Mouse (Mus musculus): ENCODE data around the gene Rab15. TPM values are rescaled to one million over a fixed set of nuclear protein-coding genes. Genes with fewer than 3 reads are reported as not detected.
A peak's percentile ranks its signal among the peaks of the same experiment; 100 is the strongest.

Gene Rab15
- polyA plus RNA-seq, 1 experiment from 2014 or later, result 7.5 TPM

DNA sequence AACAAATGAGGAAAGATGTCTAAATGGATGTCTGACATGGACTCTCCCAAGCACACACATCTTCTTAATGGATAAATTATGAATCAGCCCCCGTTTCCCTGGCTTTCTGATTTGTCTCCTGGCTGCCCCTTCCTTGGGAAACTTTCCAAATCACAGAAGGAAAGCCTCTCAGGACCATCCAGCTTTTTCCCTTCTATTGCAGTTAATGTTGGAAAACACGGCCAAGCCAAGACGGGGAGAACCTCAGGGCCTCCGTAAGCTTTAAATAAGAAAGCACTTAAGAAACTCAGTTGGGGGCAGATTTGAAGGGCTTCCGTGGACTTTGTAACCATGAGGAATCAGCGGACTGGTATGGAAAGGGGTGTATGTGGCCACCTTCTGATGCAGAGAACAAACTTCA, 2.9 kb downstream of the Rab15 start:
- Histone ChIP-seq H3K4me3 (ENCODE audit: low read depth, low read length) (no peak overlapping the region), H3K9ac (ENCODE audit: low read depth, low read length) (no peak overlapping the region), H3K27ac (ENCODE audit: low read depth, low read length) (no peak overlapping the region), H3K4me2 (replicated peaks; ENCODE audit: low read depth) (0 out of 2 replicates have a peak overlapping the region, but pooled peaks have one; percentile 94), H3K27me3 (replicated peaks; ENCODE audit: control insufficient read depth, insufficient read depth, low read length) (peaks cover 10% of the 10 kb centered on the region), H3K9me3 (ENCODE audit: control insufficient read depth) (no peaks in the 10 kb centered on the region), H3K4me1 (replicated peaks; ENCODE audit: control insufficient read depth, insufficient read depth, low read length) (no peaks in the 10 kb centered on the region; the same call in 1 of the 2 replicates), H3K36me3 (ENCODE audit: control insufficient read depth, insufficient read depth) (no peaks in the 10 kb centered on the region)
- no peak for ATAC-seq
- 46% methylated on average over 6 of the region's 6 CpGs for WGBS
- no peak for TF ChIP-seq CTCF (IDR thresholded peaks at IDR 0.05; ENCODE audit: low read depth)

DNA sequence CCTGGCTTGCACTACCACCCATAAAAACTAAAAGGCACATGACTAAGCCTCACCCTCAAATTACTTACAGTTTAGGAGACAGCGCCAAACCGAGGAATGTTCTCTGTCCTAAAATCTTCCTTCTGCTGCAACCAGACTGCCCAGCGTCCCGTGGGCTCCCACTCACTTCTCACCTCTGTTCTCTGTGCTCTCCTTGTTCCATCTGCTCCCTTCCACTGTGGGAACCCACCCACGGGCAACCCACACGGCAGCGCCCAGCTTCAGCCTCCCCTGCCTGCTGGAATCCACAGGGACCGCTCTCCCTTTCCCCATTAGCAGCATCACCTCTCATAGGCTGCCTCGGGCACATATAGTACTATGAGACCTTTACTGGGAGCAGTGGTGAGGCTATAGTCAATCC, 3.8 kb downstream of the Rab15 start:
- Histone ChIP-seq H3K4me2 (replicated peaks; ENCODE audit: low read depth) (no peak overlapping the region), H3K36me3 (ENCODE audit: control insufficient read depth, insufficient read depth) (no peaks in the 10 kb centered on the region), H3K9me3 (ENCODE audit: control insufficient read depth) (no peaks in the 10 kb centered on the region), H3K27ac (ENCODE audit: low read depth, low read length) (no peak overlapping the region), H3K4me1 (replicated peaks; ENCODE audit: control insufficient read depth, insufficient read depth, low read length) (no peaks in the 10 kb centered on the region; the same call in 1 of the 2 replicates), H3K4me3 (ENCODE audit: low read depth, low read length) (no peak overlapping the region), H3K27me3 (replicated peaks; ENCODE audit: control insufficient read depth, insufficient read depth, low read length) (peaks cover 10% of the 10 kb centered on the region), H3K9ac (ENCODE audit: low read depth, low read length) (no peak overlapping the region)
- 76% methylated on average over 9 of the region's 9 CpGs for WGBS
- ATAC-seq, result no peak
- TF ChIP-seq CTCF (IDR thresholded peaks at IDR 0.05; ENCODE audit: low read depth), result no peak

DNA sequence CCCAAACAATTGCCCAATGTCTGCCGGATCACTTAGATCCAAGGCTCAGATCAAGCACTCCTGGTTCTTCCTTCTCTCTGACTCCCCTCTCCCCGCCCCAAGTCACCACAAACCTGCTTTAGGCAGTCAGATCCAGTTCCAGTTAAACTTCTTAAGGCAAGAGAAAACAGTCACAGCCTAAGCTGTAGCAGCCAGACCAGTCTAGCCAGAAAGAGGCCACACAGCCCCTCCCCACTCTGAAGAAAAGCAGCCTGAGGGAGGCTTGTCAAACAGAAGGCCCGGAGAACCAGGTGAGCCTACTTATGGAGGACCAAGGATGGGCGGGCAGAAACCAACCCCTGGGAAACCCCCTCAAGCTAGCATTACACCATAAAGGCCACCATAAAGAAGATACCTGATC, 4.6 kb downstream of the Rab15 start:
- H3K9me3 ChIP-seq (ENCODE audit: control insufficient read depth), result no peaks in the 10 kb centered on the region
- no peak for TF ChIP-seq CTCF (IDR thresholded peaks at IDR 0.05; ENCODE audit: low read depth)
- ATAC-seq, result peak; percentile 46
- H3K27ac ChIP-seq (ENCODE audit: low read depth, low read length), result no peak overlapping the region
- H3K9ac ChIP-seq (ENCODE audit: low read depth, low read length), result no peak overlapping the region
- H3K36me3 ChIP-seq (ENCODE audit: control insufficient read depth, insufficient read depth), result no peaks in the 10 kb centered on the region
- no peak overlapping the region for H3K4me2 ChIP-seq (replicated peaks; ENCODE audit: low read depth)
- H3K4me1 ChIP-seq (replicated peaks; ENCODE audit: control insufficient read depth, insufficient read depth, low read length), result no peaks in the 10 kb centered on the region; the same call in 1 of the 2 replicates
- H3K4me3 ChIP-seq (ENCODE audit: low read depth, low read length), result no peak overlapping the region
- peaks cover 10% of the 10 kb centered on the region; the same call in 1 of the 2 replicates for H3K27me3 ChIP-seq (replicated peaks; ENCODE audit: control insufficient read depth, insufficient read depth, low read length)
- 59% methylated on average over 4 of the region's 4 CpGs for WGBS

DNA sequence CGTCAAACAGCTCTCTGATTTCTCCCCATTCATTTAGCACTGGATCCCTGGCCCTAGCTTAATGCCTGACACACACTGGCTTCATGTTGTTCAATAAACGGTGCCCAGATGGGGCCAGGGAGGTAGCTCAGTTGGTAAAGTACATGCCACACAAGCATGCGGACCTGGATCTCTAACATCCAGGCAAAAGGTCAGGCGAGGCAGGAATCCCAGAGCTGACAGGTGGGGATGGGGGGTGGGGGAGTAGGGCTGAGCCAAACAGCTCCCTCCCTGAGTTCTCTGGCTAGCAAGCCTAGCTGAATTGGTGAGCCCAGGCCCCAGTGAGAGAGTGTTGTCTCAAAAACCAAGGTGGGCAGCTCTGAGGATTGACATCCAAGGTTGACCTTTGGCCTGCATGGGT, 5.5 kb downstream of the Rab15 start:
- H3K27ac ChIP-seq (ENCODE audit: low read depth, low read length), result no peak overlapping the region
- H3K27me3 ChIP-seq (replicated peaks; ENCODE audit: control insufficient read depth, insufficient read depth, low read length), result peaks cover 6% of the 10 kb centered on the region; the same call in 1 of the 2 replicates
- no peaks in the 10 kb centered on the region for H3K9me3 ChIP-seq (ENCODE audit: control insufficient read depth)
- no peaks in the 10 kb centered on the region; the same call in 1 of the 2 replicates for H3K4me1 ChIP-seq (replicated peaks; ENCODE audit: control insufficient read depth, insufficient read depth, low read length)
- WGBS, result 71% methylated on average over 4 of the region's 4 CpGs
- ATAC-seq, result no peak
- H3K36me3 ChIP-seq (ENCODE audit: control insufficient read depth, insufficient read depth), result no peaks in the 10 kb centered on the region
- H3K4me2 ChIP-seq (replicated peaks; ENCODE audit: low read depth), result no peak overlapping the region
- no peak overlapping the region for H3K9ac ChIP-seq (ENCODE audit: low read depth, low read length)
- no peak for TF ChIP-seq CTCF (IDR thresholded peaks at IDR 0.05; ENCODE audit: low read depth)
- H3K4me3 ChIP-seq (ENCODE audit: low read depth, low read length), result no peak overlapping the region

DNA sequence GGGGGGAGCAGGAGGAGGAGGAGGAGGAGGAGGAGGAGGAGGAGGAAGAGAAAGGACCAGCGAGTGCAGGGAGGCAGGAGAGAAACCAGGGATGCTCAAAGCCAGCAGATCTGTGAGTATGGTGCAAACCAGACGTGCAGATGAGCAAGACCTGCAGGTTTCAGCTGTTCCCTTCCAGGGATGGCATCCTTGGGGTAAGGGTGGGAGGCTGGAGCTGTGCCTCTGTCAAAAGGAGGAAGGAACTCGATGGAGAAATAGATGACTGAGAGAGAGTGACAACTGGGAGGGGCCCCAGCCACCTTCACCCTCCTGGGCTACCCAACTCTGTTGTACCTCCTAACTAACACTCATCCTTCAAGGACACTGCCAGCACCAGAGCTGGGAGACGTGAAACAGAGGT, 6.0 kb downstream of the Rab15 start:
- no peak overlapping the region for H3K4me3 ChIP-seq (ENCODE audit: low read depth, low read length)
- no peaks in the 10 kb centered on the region for H3K9me3 ChIP-seq (ENCODE audit: control insufficient read depth)
- ATAC-seq, result no peak
- TF ChIP-seq CTCF (IDR thresholded peaks at IDR 0.05; ENCODE audit: low read depth), result no peak
- H3K27ac ChIP-seq (ENCODE audit: low read depth, low read length), result no peak overlapping the region
- no peaks in the 10 kb centered on the region for H3K36me3 ChIP-seq (ENCODE audit: control insufficient read depth, insufficient read depth)
- 0 out of 2 replicates have a peak, but pooled peaks cover 1% of the 10 kb centered on the region for H3K27me3 ChIP-seq (replicated peaks; ENCODE audit: control insufficient read depth, insufficient read depth, low read length)
- H3K9ac ChIP-seq (ENCODE audit: low read depth, low read length), result no peak overlapping the region
- WGBS, result 55% methylated on average over 4 of the region's 4 CpGs
- H3K4me1 ChIP-seq (replicated peaks; ENCODE audit: control insufficient read depth, insufficient read depth, low read length), result no peaks in the 10 kb centered on the region; the same call in 1 of the 2 replicates
- no peak overlapping the region for H3K4me2 ChIP-seq (replicated peaks; ENCODE audit: low read depth)

DNA sequence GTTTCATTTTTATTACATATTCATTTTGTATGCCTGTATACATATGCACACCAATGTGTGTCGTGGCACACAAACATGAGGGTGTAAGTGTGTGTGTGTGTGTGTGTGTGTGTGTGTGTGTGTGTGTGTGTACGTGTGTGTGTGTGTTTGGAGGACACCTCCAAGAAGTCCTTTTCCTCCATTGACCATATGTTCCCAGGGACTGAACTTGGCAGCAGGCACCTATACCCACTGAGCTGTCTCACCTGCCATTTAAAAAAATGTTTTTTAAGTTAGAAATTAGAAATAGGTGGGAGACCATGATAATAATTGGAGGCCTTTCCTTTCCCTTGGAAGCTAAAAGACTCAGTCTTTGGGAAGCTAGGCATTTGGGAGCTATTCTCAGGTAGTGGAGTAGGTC, 8.6 kb downstream of the Rab15 start:
- Histone ChIP-seq H3K27ac (ENCODE audit: low read depth, low read length) (no peak overlapping the region), H3K9me3 (ENCODE audit: control insufficient read depth) (no peaks in the 10 kb centered on the region), H3K4me3 (ENCODE audit: low read depth, low read length) (no peak overlapping the region), H3K4me2 (replicated peaks; ENCODE audit: low read depth) (no peak overlapping the region), H3K9ac (ENCODE audit: low read depth, low read length) (no peak overlapping the region), H3K4me1 (replicated peaks; ENCODE audit: control insufficient read depth, insufficient read depth, low read length) (no peaks in the 10 kb centered on the region), H3K36me3 (ENCODE audit: control insufficient read depth, insufficient read depth) (no peaks in the 10 kb centered on the region), H3K27me3 (replicated peaks; ENCODE audit: control insufficient read depth, insufficient read depth, low read length) (no peaks in the 10 kb centered on the region)
- no peak for TF ChIP-seq CTCF (IDR thresholded peaks at IDR 0.05; ENCODE audit: low read depth)
- ATAC-seq, result no peak
- WGBS, result 84% methylated on average over 2 of the region's 2 CpGs

DNA sequence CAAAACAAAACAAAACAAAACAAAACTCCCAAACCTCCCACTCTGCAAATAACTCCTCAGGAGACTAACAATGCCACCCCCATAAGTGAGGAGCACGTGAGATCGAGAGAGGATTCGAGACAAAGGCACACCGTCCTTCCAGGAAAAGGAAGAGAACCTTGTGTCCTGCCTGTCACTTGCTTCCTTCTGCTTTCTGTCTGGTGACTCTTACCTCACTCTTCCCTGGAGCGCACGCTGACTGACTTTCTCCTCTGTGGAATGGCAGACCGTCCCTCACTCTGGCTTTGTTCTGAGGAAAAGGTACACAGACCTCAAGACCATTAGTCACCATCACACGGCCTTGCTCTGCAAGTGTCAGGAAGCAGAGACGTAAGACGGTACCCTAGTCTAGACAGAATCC, 9.2 kb downstream of the Rab15 start:
- H3K4me3 ChIP-seq (ENCODE audit: low read depth, low read length), result no peak overlapping the region
- H3K4me2 ChIP-seq (replicated peaks; ENCODE audit: low read depth), result no peak overlapping the region
- no peak overlapping the region for H3K9ac ChIP-seq (ENCODE audit: low read depth, low read length)
- no peaks in the 10 kb centered on the region for H3K36me3 ChIP-seq (ENCODE audit: control insufficient read depth, insufficient read depth)
- 66% methylated on average over 10 of the region's 10 CpGs for WGBS
- TF ChIP-seq CTCF (IDR thresholded peaks at IDR 0.05; ENCODE audit: low read depth), result no peak
- H3K4me1 ChIP-seq (replicated peaks; ENCODE audit: control insufficient read depth, insufficient read depth, low read length), result no peaks in the 10 kb centered on the region
- no peak for ATAC-seq
- H3K9me3 ChIP-seq (ENCODE audit: control insufficient read depth), result no peaks in the 10 kb centered on the region
- no peak overlapping the region for H3K27ac ChIP-seq (ENCODE audit: low read depth, low read length)
- H3K27me3 ChIP-seq (replicated peaks; ENCODE audit: control insufficient read depth, insufficient read depth, low read length), result no peaks in the 10 kb centered on the region
